Mouse (Mus musculus): ENCODE results near the gene Carmil2.

DNA sequence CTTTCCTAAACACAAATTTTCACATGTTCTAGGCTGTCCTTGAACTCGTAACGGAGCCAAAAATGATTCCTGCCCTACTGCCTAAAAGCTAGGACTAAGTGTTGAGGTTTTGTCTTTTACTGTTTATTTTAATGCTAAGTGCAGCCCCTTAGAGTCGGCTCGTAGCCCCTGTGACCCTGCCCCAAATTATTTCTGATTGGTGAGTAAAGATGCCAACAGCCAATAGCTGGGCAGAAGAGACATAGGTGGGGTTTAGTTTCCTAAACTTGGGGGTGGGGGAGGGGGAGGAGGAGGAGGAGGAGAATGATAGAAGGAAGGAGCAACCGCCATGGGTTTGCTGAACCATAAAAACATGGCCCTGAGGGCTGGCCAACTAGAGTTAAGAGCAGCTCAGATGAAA is 39.7 kb downstream of the Carmil2 start:
- TF ChIP-seq POLR2A (IDR thresholded peaks at IDR 0.05; ENCODE audit: control insufficient read depth, extremely low read depth, insufficient read depth, low read length, poor library complexity) (no peak), CTCF (IDR thresholded peaks at IDR 0.05; ENCODE audit: borderline replicate concordance, control insufficient read depth, extremely low read depth, insufficient read depth, low read length, poor library complexity) (no peak)
